Mouse (Mus musculus): ENCODE data around the gene Npr1. TPM values are rescaled to one million over a fixed set of nuclear protein-coding genes. Genes with fewer than 3 reads are reported as not detected.

Npr1 gene
- total RNA-seq, 2 experiments from 2014 or later, result 3.4 to 4.3 TPM

DNA sequence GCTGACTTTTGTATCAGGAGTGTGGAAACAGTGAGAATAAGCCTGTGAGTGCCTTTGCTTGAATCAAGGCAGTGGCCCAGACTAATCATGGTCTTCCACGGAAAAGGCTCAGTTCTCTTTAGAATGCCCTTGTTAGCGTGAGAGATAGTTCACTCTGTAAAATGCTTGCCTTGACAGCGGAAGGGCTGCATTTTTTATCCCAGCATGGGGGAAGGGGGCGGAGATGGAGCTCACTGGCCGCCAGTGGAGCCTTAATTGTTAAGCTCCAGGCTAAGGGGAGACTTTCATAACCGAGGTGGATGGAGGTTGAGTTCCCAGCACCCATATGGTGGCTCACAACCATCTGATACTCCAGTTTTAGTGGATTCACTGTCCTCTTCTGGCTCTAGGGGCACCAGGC lies 17.0 kb downstream of the Npr1 start:
- no peak for DNase-seq (ENCODE audit: extremely low spot score in 1 of 2, low spot score in 2 of 2)
- intact Hi-C loops (cut with DNase I), result no loop called here

DNA sequence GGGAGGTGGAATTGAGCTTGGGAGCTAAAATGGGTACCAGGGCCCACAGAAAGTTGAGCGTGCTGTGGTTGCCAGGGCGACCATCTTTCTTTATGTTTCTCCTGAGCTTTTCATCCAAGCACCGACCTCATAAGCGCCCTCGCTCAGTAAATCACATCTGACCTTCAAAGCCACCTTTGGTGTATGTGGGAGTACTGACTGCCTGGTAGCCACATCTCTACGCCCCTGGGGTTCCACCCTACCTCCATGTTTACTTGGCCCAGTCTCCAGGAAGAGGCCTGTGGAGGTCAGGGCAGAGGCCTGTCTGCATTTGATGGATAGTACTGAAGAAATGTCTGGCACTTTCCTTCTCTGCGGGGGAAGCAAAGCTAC lies 18.6 kb downstream of the Npr1 start:
- DNase-seq (ENCODE audit: extremely low spot score in 1 of 2, low spot score in 2 of 2), result no peak
- intact Hi-C loops (cut with DNase I), result no loop called here

DNA sequence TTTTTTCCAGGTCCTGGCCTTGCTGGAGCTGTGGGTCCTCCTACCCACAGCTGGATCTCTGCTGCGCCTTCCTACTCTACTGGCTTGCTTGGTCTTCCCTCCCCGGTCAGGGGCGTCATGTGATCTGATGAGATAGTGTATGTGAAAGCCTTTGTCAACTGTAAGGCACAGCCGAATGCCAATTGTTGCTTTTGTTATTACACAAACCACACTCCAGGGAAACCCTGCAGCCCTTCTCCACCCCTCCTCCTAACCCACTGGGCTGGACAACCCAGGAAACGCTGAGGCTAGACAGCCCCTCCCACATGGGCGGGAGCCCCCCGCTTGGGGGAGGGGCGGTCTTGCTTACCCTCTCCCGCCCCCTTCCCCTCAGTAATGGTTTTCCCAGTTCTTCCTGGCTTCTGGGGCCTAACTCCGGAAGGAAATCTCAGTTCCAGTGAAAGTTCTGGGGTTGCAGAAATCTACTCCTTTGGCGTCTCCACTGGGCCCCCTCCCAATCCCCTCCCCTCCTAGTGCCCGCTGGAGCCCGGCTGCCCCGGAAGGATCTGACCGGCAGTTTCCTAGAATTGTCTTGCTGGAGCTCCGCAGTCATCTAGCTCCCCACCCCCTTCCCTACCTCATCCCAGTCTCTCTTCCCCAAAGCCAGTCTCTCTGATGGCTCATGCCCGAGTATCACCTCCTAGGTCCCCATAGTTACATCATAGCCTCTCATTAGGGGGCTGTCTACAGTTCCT lies 19.1 kb downstream of the Npr1 start:
- peak; percentile 72 to 92 for DNase-seq (ENCODE audit: extremely low spot score in 1 of 2, low spot score in 2 of 2)
- intact Hi-C loops (cut with DNase I), result no loop called here

DNA sequence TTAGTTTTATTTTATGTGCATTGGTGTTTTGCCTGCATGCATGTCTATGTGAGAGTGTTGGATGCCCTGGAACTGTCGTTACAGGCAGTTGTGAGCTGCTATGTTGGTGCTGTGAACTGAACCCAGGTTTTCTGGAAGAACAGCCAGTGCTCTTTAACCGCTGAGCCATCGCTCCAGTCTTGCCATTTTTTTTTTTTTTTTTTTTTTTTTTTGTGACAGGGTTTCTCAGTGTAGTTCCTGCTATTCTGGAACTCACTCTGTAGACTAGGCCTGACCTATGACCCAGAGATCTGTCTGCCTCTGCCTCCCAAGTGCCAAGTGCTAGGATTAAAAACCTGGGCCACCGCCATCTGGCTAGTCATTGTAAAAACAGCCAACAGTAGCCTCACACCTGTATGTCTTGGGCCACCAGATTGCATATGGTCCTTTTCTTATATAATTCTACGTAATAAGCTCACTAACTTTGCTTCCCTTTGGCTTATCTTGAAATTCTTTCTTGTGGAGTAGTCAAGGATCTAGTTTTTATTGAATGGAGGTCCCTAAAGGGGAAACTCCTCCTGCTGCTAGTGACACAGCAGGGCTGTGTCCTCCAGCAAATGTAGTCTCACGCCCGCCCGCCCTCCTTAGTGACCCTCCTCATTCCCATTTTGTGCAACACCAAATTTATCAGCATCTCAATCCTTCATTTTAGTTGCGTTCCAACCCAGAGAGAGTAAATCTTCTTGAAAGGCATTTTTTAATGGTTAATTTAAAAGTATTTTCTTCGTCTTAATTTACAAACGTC lies 20.1 kb downstream of the Npr1 start:
- intact Hi-C loops (cut with DNase I), result no loop called here
- no peak for DNase-seq (ENCODE audit: extremely low spot score in 1 of 2, low spot score in 2 of 2)

DNA sequence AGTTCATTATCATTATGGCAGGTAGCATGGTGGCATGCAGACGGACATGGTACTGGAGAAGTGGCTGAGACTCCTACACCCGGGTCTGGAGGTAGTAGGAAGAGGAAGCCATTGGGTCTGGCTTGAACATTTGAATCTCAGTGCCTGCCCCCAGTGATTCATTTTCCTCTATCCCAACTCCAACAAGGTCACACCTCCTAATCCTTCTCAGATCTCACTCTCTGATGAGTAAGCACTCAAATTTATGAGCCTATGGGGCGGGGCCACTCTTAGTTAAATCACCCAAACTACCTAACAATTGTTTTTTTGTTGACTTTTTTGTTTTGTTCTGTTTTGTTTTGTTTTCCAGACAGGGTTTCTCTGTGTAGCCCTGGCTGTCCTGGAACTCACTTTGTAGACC lies 21.7 kb downstream of the Npr1 start:
- intact Hi-C loops (cut with DNase I), result no loop called here

DNA sequence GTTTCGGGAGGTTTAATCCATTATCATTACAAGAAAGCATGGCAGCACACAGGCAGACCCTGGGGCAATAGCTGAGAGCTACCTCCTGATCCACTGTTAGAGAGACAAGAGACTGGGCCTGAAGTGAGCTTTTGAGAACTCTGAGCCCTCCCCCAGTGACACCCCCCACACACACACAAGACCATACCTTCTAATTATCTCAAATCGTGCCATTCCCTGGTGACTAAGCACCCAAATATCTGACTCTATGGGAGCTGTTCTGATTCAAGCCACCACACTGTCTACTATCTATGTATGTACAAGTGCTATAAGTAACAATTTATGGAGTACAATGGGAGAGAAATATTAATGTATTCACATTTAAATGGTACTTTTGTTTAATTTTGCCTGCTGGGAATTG lies 24.9 kb downstream of the Npr1 start:
- DNase-seq (ENCODE audit: extremely low spot score in 1 of 2, low spot score in 2 of 2), result no peak
- intact Hi-C loops (cut with DNase I), result no loop called here

More for the DNA sequence above, 21.7 kb downstream of the Npr1 start:
- no peak for DNase-seq (ENCODE audit: extremely low spot score in 1 of 2, low spot score in 2 of 2)

DNA sequence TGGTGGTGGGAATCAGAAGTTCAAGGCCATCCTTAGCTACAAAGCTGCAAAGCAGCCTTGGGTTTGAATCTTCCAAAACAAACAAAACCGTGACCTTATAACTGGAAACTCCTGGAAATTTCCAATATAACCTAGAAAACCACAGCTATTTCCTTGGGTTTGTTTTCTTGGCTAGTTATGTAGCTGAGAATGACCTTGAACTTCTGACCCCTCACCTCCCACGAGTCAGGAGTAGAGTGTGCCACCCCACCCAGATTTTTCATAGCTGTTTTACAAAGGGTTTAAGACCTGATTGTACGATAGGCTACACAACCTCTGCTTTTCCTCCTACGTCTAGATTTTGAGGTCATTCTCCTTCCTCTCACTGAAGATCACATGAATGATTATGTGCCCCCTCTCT lies 28.5 kb downstream of the Npr1 start:
- no peak for DNase-seq (ENCODE audit: extremely low spot score in 1 of 2, low spot score in 2 of 2)
- intact Hi-C loops (cut with DNase I), result no loop called here

DNA sequence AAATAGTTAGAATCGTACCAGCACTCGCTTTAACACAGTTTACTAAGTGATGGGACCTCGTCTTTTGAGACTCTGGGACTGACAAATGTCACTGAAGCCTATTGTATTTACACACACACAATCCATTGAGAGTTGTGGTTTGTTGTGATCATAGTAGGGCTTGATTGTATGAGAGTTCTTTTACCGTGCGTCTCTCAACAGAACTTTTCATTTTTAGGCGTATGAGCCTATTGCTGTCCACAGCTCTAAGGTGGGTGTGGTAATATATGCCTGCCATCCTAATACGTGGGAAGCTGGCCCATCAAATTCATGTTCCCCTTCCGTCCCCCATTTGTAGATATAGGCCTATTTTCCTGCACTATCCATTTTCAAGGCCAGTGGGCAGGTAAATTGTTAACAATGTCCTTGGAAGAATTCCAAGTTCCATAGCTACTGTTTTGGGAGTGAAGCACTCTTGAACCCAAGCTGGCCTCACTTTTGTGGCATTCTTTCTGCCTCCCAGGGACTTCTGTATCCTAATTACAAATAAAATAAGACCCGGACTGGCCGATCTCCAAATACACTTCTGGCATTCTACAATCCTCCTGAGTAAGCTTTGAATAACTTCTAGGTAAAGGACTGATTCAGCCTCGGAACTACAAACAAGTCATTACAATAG lies 31.5 kb downstream of the Npr1 start:
- DNase-seq (ENCODE audit: extremely low spot score in 1 of 2, low spot score in 2 of 2), result no peak
- intact Hi-C loops (cut with DNase I), result loop anchor here (5.0 kb wide), 1 partner anchor 33 kb away; the partner anchor contains the start of gene Npr1

DNA sequence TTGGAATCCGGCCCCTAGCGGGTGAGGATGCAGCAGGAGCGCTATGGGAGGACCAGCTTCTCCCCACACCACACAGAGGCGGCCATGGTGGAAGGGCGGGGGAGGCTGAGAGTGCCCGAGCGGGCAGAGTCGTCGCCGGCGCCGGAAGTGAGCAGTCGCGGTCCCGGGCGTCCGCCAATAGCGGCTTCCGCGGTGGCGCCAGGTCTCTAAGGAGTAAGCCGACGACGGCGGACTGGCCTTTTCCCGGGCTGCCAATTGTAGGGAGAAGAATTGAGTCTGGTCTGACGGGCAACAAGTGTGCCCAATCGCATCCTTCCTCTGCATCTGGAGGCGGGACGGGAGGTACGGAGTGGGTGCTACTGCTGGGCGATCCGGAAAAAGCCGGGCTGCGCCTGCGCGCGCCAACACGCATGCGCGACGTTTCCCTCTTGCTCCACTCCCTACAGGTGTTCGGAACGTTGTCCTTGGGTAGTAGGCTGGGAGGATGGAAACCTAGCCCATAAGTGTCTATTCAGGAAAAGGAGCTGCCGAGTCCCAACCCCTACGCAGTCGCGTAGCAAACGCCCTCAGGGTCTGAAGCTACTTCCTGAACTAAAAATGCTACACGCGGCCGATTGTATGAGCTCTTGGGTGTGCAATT lies 32.2 kb downstream of the Npr1 start, which contains the start of gene Ints3:
Gene Ints3 (minus strand): TSS at position 242 of the 640 bp plus-strand sequence.
- peak; percentile 99 to 100 for DNase-seq (ENCODE audit: extremely low spot score in 1 of 2, low spot score in 2 of 2)
- intact Hi-C loops (cut with DNase I), result loop anchor here (5.0 kb wide), 1 partner anchor 34 kb away; the partner anchor contains the start of gene Npr1

DNA sequence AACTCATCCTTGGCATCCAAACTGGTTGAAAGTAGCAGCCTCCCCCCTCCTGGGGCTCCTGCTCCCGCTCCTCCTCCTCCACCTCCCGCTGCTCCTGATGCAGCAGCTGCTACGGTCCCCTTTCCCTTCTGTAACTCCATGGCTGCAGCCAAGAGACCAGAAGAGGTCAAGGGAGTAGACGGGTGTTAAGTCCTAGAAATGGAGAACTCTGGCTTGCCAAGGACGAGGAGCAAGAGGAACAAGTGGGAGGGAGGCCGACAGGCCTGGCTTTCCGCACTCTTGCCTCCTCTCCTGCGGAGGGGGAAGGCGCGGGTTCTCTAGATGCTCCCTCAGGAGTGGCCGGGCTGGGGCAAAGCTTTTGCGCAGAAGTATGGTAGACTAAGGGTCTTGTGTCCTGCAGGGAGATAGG lies 32.9 kb downstream of the Npr1 start:
- peak; percentile 33 to 61 for DNase-seq (ENCODE audit: extremely low spot score in 1 of 2, low spot score in 2 of 2)
- intact Hi-C loops (cut with DNase I), result loop anchor here (5.0 kb wide), 1 partner anchor 34 kb away; the partner anchor contains the start of gene Npr1

DNA sequence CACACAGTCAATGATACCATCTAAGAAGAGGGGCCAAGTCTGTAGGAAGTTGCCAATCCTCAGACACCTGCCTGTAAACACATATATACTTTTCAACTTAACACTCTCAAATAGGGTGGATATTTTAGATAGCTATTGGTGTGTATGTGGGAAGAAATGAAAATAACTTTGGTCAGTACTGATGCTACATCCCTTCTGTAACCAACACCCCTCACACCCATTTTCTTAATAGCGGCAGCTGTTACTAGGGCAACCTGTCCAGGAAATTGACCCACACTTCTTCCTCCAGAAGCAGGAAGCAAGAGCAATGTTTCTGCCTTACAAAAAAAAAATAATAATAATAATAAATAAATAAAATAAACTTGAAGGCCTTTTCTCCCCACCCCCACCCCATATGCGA lies 33.3 kb downstream of the Npr1 start:
- intact Hi-C loops (cut with DNase I), result loop anchor here (5.0 kb wide), 1 partner anchor 35 kb away; the partner anchor contains the start of gene Npr1
- DNase-seq (ENCODE audit: extremely low spot score in 1 of 2, low spot score in 2 of 2), result no peak

DNA sequence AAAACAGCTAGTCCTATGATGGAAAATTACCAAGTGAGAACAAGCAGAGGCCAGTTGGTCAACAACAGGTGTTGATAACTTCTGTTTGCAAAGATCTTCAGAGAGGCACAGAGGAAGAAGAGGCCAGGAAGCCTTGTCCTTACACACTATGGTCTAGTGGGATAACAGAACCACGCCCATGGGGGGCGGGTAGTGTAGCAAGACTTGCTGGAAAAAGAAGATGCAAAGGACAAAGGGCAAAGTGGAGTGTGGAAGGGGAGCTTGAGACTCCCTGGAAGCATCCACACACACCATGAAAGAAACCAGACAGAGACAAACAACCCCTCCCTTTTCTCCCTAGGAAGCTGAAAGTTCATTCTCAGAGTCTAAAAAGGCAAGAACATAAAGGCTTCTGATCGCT lies 36.1 kb downstream of the Npr1 start:
- intact Hi-C loops (cut with DNase I), result no loop called here
- no peak for DNase-seq (ENCODE audit: extremely low spot score in 1 of 2, low spot score in 2 of 2)

DNA sequence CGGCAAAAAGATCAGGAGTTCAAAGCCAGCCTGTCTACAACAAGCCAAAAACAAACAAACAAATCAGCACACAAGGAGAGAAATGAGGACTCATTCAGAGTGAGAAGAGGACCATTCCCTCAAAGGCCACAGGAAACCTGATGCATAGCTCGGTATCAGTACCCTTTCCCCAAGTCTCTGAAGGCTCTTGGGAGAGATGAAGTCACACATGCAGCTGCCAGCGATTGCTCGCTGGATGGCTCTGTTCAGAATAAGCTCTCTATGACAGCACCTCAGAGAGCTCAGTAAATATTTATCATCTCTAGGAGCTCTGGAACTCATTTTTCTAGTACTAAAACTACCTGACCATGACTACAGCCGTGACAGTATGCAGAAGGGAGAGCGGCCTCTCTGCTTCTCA lies 37.5 kb downstream of the Npr1 start:
- intact Hi-C loops (cut with DNase I), result no loop called here
- DNase-seq (ENCODE audit: extremely low spot score in 1 of 2, low spot score in 2 of 2), result no peak

DNA sequence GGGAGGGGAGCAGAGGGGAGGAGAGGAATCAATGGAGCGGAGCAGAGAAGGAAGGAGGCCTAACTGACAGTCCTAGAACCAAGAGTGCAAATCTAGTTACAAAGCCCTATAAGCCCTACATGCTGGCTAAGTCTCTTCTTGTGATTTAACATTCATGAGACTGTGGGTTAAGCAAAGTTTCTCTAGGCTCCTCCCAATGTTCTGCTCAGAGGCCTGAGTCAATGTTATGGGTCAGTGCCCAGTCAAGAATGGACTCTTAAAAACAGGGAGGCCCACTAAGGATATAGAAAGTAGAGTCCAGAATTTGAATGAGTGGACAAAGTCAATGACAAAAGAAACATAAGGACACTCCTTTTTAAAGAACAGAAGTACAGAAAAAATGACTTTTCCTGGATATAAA lies 38.1 kb downstream of the Npr1 start:
- DNase-seq (ENCODE audit: extremely low spot score in 1 of 2, low spot score in 2 of 2), result no peak
- intact Hi-C loops (cut with DNase I), result no loop called here

DNA sequence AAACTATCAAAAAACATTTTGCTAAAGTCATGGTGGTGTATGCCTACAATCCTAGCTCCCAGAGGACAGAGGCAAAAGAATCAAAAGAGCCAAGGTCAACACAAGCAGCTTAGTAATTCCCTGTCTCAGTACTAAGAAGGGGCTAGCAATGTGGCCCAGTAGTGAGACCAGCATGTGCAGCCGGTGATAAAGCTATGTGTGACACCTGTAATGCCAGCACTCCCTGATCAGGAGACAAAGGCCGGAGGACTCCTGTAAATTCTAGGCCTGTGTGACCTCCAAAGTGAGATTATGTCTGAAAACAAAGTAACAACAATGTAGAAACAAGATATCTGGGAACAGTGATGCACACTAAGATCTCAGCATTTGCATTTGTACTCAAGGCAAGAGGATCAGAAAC lies 40.2 kb downstream of the Npr1 start:
- intact Hi-C loops (cut with DNase I), result no loop called here
- DNase-seq (ENCODE audit: extremely low spot score in 1 of 2, low spot score in 2 of 2), result no peak

DNA sequence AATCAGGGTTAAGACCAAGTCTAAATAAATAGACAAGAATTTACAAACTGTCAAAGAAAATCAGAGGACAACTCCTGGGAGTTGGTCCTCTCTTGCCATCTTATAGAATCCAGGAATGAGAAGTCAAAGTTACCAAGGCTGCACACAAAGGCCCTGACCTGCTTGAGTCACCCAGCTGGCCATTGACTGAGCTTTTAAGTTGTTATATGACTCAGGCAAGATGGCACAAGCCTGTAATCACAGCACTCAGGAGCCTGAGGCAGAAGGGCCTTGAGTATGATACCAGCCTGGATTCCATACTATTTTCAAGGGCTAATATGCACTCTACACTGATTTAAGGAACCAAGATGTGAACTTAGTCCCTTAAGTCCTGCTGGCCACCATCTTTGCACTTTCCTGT lies 42.1 kb downstream of the Npr1 start:
- intact Hi-C loops (cut with DNase I), result no loop called here
- DNase-seq (ENCODE audit: extremely low spot score in 1 of 2, low spot score in 2 of 2), result no peak

DNA sequence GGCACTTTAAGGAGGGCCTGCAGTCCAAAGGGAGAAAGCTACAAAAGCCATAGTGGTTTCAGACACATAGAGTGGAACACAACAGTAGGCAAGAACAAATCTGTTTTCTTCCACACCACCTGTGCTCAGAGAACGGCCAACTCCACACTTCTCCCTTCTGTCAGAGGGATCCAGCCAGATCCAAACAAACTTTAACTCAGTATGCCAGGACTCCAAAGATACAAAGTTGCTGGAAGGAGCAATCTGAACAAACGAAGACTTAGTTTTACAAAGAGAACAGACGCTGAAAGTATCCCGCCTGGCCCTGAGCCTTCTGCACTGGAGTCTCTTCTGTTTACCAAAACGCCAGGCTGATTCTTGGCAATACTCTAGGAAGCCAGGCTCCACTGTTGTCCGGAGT lies 45.0 kb downstream of the Npr1 start:
- DNase-seq (ENCODE audit: extremely low spot score in 1 of 2, low spot score in 2 of 2), result no peak
- intact Hi-C loops (cut with DNase I), result no loop called here

DNA sequence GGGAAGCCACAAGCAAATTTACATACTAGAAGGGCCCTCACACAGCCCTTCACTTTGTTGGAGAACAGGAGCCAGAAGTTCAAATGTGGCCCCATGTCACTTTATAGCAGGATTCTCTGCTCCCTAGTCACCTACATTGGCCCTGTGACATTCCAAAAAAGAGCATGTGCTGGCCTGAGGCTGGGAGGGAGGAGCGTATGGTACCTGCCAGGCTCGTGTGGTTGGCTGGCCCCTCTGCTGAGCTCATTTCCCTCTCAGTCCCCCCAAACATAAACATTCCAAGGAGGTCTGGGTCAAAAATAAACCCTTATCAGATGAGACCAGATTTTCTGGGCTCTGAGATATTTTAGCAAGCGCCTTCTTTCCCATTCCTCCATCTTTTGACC lies 52.7 kb downstream of the Npr1 start:
- DNase-seq (ENCODE audit: extremely low spot score in 1 of 2, low spot score in 2 of 2), result no peak
- intact Hi-C loops (cut with DNase I), result loop anchor here (2.0 kb wide), 1 partner anchor 54 kb away; no protein-coding TSS in a partner anchor

All from left cerebral cortex, postnatal 10 days (tissue).